Mouse (Mus musculus): ENCODE data around the gene Pate2. TPM values are rescaled to one million over a fixed set of nuclear protein-coding genes. Genes with fewer than 3 reads are reported as not detected.

Gene Pate2
- total RNA-seq (2021): 0.52 TPM in 1 of 2 replicates, not detected in the other
- long read RNA-seq: 0 reads

- peak; percentile 93 for DNase-seq
Measured at GRCm38 (mm10) chr9:35569571-35570534, at the start of gene Pate2, which contains the start of gene Hyls1. Gene Pate2 (plus strand): TSS chr9:35570284. Gene Hyls1 (minus strand): TSS chr9:35570398.

- DNase-seq: no peak
Measured at GRCm38 (mm10) chr9:35520631-35521348, 49.3 kb upstream of the Pate2 start.

GRCm38 (mm10) chr9:35522241-35522640 is 47.8 kb upstream of the Pate2 start:
- no peak for DNase-seq

GRCm38 (mm10) chr9:35522821-35523515 is 47.1 kb upstream of the Pate2 start:
- no peak for DNase-seq

- no peak for DNase-seq
Measured at GRCm38 (mm10) chr9:35523541-35523940, 46.5 kb upstream of the Pate2 start.

GRCm38 (mm10) chr9:35523941-35524411 is 46.1 kb upstream of the Pate2 start:
- peak; percentile 52 for DNase-seq

- no peak for DNase-seq
Measured at GRCm38 (mm10) chr9:35529141-35529540, 40.9 kb upstream of the Pate2 start.

GRCm38 (mm10) chr9:35529796-35530195 is 40.3 kb upstream of the Pate2 start:
- no peak for DNase-seq

- DNase-seq: no peak
Measured at GRCm38 (mm10) chr9:35533266-35533665, 36.8 kb upstream of the Pate2 start.

- DNase-seq: no peak
Measured at GRCm38 (mm10) chr9:35535110-35535509, 35.0 kb upstream of the Pate2 start.

- no peak for DNase-seq
Measured at GRCm38 (mm10) chr9:35535876-35536275, 34.2 kb upstream of the Pate2 start.

- DNase-seq: no peak
Measured at GRCm38 (mm10) chr9:35539001-35539750, 30.9 kb upstream of the Pate2 start.

GRCm38 (mm10) chr9:35541024-35541423 is 29.1 kb upstream of the Pate2 start:
- no peak for DNase-seq

- peak; percentile 78 for DNase-seq
Measured at GRCm38 (mm10) chr9:35541488-35541887, 28.6 kb upstream of the Pate2 start.

GRCm38 (mm10) chr9:35541941-35542340 is 28.1 kb upstream of the Pate2 start:
- no peak for DNase-seq

GRCm38 (mm10) chr9:35543099-35543860 is 26.8 kb upstream of the Pate2 start:
- DNase-seq: no peak

GRCm38 (mm10) chr9:35544666-35545065 is 25.4 kb upstream of the Pate2 start:
- DNase-seq: no peak

GRCm38 (mm10) chr9:35545704-35546103 is 24.4 kb upstream of the Pate2 start:
- no peak for DNase-seq

GRCm38 (mm10) chr9:35546745-35547144 is 23.3 kb upstream of the Pate2 start:
- DNase-seq: no peak

GRCm38 (mm10) chr9:35548455-35548854 is 21.6 kb upstream of the Pate2 start:
- no peak for DNase-seq

Measured in adrenal gland, postnatal 25 days (tissue).